Mouse (Mus musculus): ENCODE data around the gene 2310034C09Rik.

- TF ChIP-seq CTCF (IDR thresholded peaks at IDR 0.05; ENCODE audit: low read depth) (no peak), EP300 (IDR thresholded peaks at IDR 0.05; ENCODE audit: low read depth) (no peak)
These were observed 42.1 kb upstream of the 2310034C09Rik start for GRCm38 (mm10) chr16:88716549-88716948.

Data from liver, postnatal 0 days (tissue).